Mouse (Mus musculus): ENCODE data around the gene Nrk.

The Nrk gene

GRCm38 (mm10) chrX:138914041-138914776, at the start of gene Nrk:
Gene Nrk, plus strand, starts transcription at chrX:138914430.
- no peak for DNase-seq

GRCm38 (mm10) chrX:138913366-138913765, 864 bp upstream of the Nrk start:
- no peak for DNase-seq

- DNase-seq, result no peak
Observed at GRCm38 (mm10) chrX:138914777-138915114, 516 bp downstream of the Nrk start.

GRCm38 (mm10) chrX:138919030-138919429, 4.8 kb downstream of the Nrk start:
- DNase-seq, result no peak

- DNase-seq, result no peak
Observed at GRCm38 (mm10) chrX:138943905-138944304, 29.7 kb downstream of the Nrk start.

GRCm38 (mm10) chrX:138960713-138961112, 46.5 kb downstream of the Nrk start:
- DNase-seq, result peak; percentile 1 to 3

- no peak for DNase-seq
Observed at GRCm38 (mm10) chrX:138978501-138978900, 64.3 kb downstream of the Nrk start.

- DNase-seq, result no peak
Observed at GRCm38 (mm10) chrX:138979249-138979648, 65.0 kb downstream of the Nrk start.

- no peak for DNase-seq
Observed at GRCm38 (mm10) chrX:139014524-139014923, 100.3 kb downstream of the Nrk start.

GRCm38 (mm10) chrX:139016540-139016939, 102.3 kb downstream of the Nrk start:
- no peak for DNase-seq

GRCm38 (mm10) chrX:139026532-139027097, 112.4 kb downstream of the Nrk start:
- DNase-seq, result no peak

GRCm38 (mm10) chrX:139027296-139027695, 113.1 kb downstream of the Nrk start:
- DNase-seq, result no peak

GRCm38 (mm10) chrX:139027909-139028308, 113.7 kb downstream of the Nrk start:
- DNase-seq, result no peak

GRCm38 (mm10) chrX:139037666-139038065, 123.4 kb downstream of the Nrk start:
- no peak for DNase-seq

- DNase-seq, result no peak
Observed at GRCm38 (mm10) chrX:139039314-139039713, 125.1 kb downstream of the Nrk start.

GRCm38 (mm10) chrX:139041148-139041547, 126.9 kb downstream of the Nrk start:
- DNase-seq, result no peak

GRCm38 (mm10) chrX:139051976-139052375, 137.7 kb downstream of the Nrk start:
- DNase-seq, result peak in 1 of 2 experiments; percentile 1

- no peak for DNase-seq
Observed at GRCm38 (mm10) chrX:139053149-139053548, 138.9 kb downstream of the Nrk start.

Data from cerebellum, postnatal 36 days (tissue).